Mouse (Mus musculus): ENCODE measurements at regions not wholly inside any gene's neighbourhood (a gene's known extent, or its start where the extent isn't known, plus 50 kb on each side); places are given as distances from the start of the nearest gene placed in this dataset.

GRCm38 (mm10) chr14:72848271-72848955 lies 138.6 kb upstream of the Fndc3a start:
- Histone ChIP-seq H3K36me3 (no peaks in the 10 kb centered on the region), H3K9ac (no peak overlapping the region), H3K27me3 (no peaks in the 10 kb centered on the region), H3K27ac (no peak overlapping the region), H3K9me3 (no peaks in the 10 kb centered on the region), H3K4me1 (no peaks in the 10 kb centered on the region; the same call in 1 of the 2 replicates), H3K4me3 (no peak overlapping the region), H3K4me2 (no peak overlapping the region)
- WGBS, result 86% methylated on average over 4 of the region's 4 CpGs
- no peak for ATAC-seq (ENCODE audit: insufficient number of reproducible peaks, insufficient read depth, low FRiP score, low TSS enrichment, low read depth)

DNA sequence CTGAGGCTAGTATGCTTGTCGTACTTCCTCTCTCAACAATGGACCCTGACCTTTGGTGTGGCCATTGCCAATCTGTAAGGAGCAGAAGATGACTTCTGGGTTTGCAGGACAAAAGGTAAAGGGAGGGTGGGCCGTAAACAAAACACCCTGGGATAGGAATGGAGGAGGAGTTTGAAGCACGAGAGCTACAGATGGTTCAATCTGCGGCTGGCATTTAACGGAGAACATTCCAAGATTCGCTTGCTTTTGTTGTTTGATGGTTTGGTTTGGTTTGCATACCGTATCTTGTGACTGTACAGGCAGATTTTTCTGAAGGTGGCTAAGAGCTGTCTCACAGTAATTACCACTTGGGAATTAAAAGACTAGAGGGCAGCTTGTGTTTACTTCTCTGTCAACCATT lies 137.7 kb upstream of the Fndc3a start:
- H3K4me2 ChIP-seq, result no peak overlapping the region
- ATAC-seq (ENCODE audit: insufficient number of reproducible peaks, insufficient read depth, low FRiP score, low TSS enrichment, low read depth), result no peak
- H3K9ac ChIP-seq, result no peak overlapping the region
- WGBS, result 68% methylated on average over 7 of the region's 7 CpGs
- H3K4me3 ChIP-seq, result no peak overlapping the region
- no peak overlapping the region for H3K27ac ChIP-seq
- H3K27me3 ChIP-seq, result no peaks in the 10 kb centered on the region
- no peaks in the 10 kb centered on the region; the same call in 1 of the 2 replicates for H3K4me1 ChIP-seq
- H3K36me3 ChIP-seq, result no peaks in the 10 kb centered on the region
- H3K9me3 ChIP-seq, result no peaks in the 10 kb centered on the region

- no peak overlapping the region for H3K4me2 ChIP-seq
- H3K27ac ChIP-seq, result no peak overlapping the region
- H3K4me3 ChIP-seq, result no peak overlapping the region
- H3K27me3 ChIP-seq, result no peaks in the 10 kb centered on the region
- no peaks in the 10 kb centered on the region for H3K9me3 ChIP-seq
- no peak for ATAC-seq (ENCODE audit: insufficient number of reproducible peaks, insufficient read depth, low FRiP score, low TSS enrichment, low read depth)
- no peaks in the 10 kb centered on the region; the same call in 1 of the 2 replicates for H3K4me1 ChIP-seq
- H3K36me3 ChIP-seq, result no peaks in the 10 kb centered on the region
- no peak overlapping the region for H3K9ac ChIP-seq
- 80% methylated on average over 5 of the region's 5 CpGs for WGBS
These were observed 136.0 kb upstream of the Fndc3a start for GRCm38 (mm10) chr14:72845621-72846440.

- no peak for ATAC-seq (ENCODE audit: insufficient number of reproducible peaks, insufficient read depth, low FRiP score, low TSS enrichment, low read depth)
- Histone ChIP-seq H3K4me2 (no peak overlapping the region), H3K36me3 (no peaks in the 10 kb centered on the region), H3K27ac (no peak overlapping the region), H3K9ac (no peak overlapping the region), H3K27me3 (no peaks in the 10 kb centered on the region), H3K9me3 (no peaks in the 10 kb centered on the region), H3K4me3 (no peak overlapping the region), H3K4me1 (no peaks in the 10 kb centered on the region; the same call in 1 of the 2 replicates)
- WGBS, result 54% methylated on average over 5 of the region's 5 CpGs
These were observed 135.1 kb upstream of the Fndc3a start for GRCm38 (mm10) chr14:72844753-72845369.

DNA sequence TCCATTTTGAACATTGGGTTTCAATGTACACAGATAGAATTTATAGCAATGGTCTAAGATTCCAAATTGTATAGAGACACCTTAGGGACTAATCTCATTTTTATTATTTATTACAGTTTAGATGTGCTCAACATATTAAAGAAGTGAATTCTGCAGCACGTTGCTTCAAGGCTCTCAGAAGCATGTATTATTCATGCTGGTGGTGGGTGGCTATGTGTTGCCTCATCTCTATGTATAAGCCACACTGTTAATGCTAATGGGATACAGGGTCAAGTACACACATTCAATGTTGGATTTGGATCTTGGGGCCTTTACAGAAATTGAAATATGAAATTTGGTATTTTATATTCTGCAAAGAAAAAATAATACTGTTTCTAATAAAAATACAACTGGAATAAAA lies 131.9 kb upstream of the Fndc3a start:
- H3K9me3 ChIP-seq, result no peaks in the 10 kb centered on the region
- WGBS, result 70% methylated on average over 1 of the region's 1 CpGs

DNA sequence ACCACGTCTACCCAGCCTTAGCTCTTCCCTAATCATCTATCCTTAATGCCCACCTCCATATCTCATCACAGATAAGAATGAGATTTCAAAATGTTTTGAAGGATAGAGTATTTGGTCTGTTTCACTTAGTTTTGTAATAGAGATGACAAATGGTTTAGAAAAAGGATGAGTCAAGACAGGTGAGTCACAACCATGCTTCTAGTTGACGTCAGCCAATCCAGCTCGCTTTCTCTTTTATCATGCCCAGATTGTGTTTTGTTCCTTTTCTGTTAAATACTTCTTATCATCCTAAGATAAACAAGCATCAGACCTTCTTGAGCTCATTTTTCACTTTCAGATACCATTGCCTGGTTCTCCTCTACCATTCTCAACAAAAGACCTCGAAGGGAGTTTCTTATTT lies 125.4 kb upstream of the Fndc3a start:
- no peak overlapping the region for H3K9ac ChIP-seq

More for the DNA sequence above, 131.9 kb upstream of the Fndc3a start:
- Histone ChIP-seq H3K9ac (no peak overlapping the region), H3K27ac (no peak overlapping the region), H3K4me1 (no peaks in the 10 kb centered on the region; the same call in 1 of the 2 replicates), H3K27me3 (no peaks in the 10 kb centered on the region), H3K4me2 (no peak overlapping the region), H3K36me3 (no peaks in the 10 kb centered on the region), H3K4me3 (no peak overlapping the region)
- ATAC-seq (ENCODE audit: insufficient number of reproducible peaks, insufficient read depth, low FRiP score, low TSS enrichment, low read depth), result no peak

GRCm38 (mm10) chr14:72829261-72829660 lies 119.5 kb upstream of the Fndc3a start:
- Histone ChIP-seq H3K4me2 (no peak overlapping the region), H3K27ac (no peak overlapping the region), H3K4me1 (peaks cover 6% of the 10 kb centered on the region), H3K9ac (no peak overlapping the region), H3K9me3 (no peaks in the 10 kb centered on the region), H3K36me3 (no peaks in the 10 kb centered on the region), H3K4me3 (no peak overlapping the region), H3K27me3 (no peaks in the 10 kb centered on the region)
- ATAC-seq (ENCODE audit: insufficient number of reproducible peaks, insufficient read depth, low FRiP score, low TSS enrichment, low read depth), result no peak
- 20% methylated on average over 5 of the region's 5 CpGs for WGBS

More for the DNA sequence above, 125.4 kb upstream of the Fndc3a start:
- no peak for ATAC-seq (ENCODE audit: insufficient number of reproducible peaks, insufficient read depth, low FRiP score, low TSS enrichment, low read depth)
- H3K27me3 ChIP-seq, result no peaks in the 10 kb centered on the region
- no peaks in the 10 kb centered on the region for H3K9me3 ChIP-seq
- H3K4me3 ChIP-seq, result no peak overlapping the region
- H3K27ac ChIP-seq, result no peak overlapping the region
- no peak overlapping the region for H3K4me2 ChIP-seq
- 88% methylated on average over 4 of the region's 4 CpGs for WGBS
- no peaks in the 10 kb centered on the region for H3K4me1 ChIP-seq
- H3K36me3 ChIP-seq, result no peaks in the 10 kb centered on the region

DNA sequence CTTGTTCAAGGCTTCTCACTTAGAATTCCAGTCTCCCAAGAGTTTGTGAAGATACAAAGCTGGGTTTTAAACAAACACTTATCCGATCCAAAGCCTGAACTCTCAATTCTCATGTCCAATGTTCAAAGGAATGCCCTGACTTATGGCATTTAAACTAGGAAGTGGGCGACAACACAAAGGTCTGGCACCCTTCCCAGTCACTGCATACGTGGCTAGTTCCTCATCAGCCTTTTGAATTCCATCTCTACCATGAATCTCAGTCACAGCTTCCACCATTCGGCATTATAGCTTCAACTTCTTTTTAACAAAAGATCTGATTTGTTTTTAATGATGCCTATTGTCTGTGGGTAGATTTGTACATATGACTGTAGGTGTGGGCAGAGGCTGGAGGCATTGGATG lies 115.7 kb upstream of the Fndc3a start:
- no peak overlapping the region for H3K9ac ChIP-seq
- no peak overlapping the region for H3K4me2 ChIP-seq
- peaks cover 6% of the 10 kb centered on the region for H3K4me1 ChIP-seq
- no peak for ATAC-seq (ENCODE audit: insufficient number of reproducible peaks, insufficient read depth, low FRiP score, low TSS enrichment, low read depth)
- no peaks in the 10 kb centered on the region for H3K27me3 ChIP-seq
- H3K36me3 ChIP-seq, result no peaks in the 10 kb centered on the region
- no peak overlapping the region for H3K4me3 ChIP-seq
- H3K9me3 ChIP-seq, result no peaks in the 10 kb centered on the region
- no peak overlapping the region for H3K27ac ChIP-seq
- WGBS, result 81% methylated on average over 4 of the region's 4 CpGs

DNA sequence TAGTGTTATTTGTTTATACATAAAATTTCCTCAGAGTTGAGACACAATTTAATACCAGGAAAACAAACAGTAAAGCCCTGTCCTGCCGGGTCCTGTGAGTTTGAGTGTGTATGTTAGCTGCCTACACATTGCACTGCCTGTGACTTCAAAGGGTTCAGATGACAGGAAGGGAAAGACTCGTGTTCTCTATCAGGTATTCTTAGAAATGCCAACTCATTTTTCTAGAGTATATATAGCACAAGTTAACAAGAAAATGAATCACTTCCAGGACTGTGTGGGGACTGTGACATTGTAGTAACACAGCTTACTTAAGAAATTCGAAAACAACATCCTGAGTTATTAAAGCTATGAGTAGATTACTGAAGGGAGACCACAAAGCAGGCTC lies 112.4 kb upstream of the Fndc3a start:
- Histone ChIP-seq H3K4me3 (no peak overlapping the region), H3K9me3 (no peaks in the 10 kb centered on the region), H3K27ac (no peak overlapping the region), H3K9ac (no peak overlapping the region), H3K27me3 (no peaks in the 10 kb centered on the region), H3K4me1 (no peaks in the 10 kb centered on the region), H3K36me3 (no peaks in the 10 kb centered on the region), H3K4me2 (no peak overlapping the region)
- ATAC-seq (ENCODE audit: insufficient number of reproducible peaks, insufficient read depth, low FRiP score, low TSS enrichment, low read depth), result no peak
- 23% methylated on average over 3 of the region's 3 CpGs for WGBS

- 73% methylated on average over 13 of the region's 13 CpGs for WGBS
- Histone ChIP-seq H3K9me3 (no peaks in the 10 kb centered on the region), H3K4me1 (no peaks in the 10 kb centered on the region), H3K4me3 (no peak overlapping the region), H3K27ac (no peak overlapping the region), H3K36me3 (no peaks in the 10 kb centered on the region), H3K9ac (no peak overlapping the region), H3K27me3 (no peaks in the 10 kb centered on the region), H3K4me2 (no peak overlapping the region)
- ATAC-seq (ENCODE audit: insufficient number of reproducible peaks, insufficient read depth, low FRiP score, low TSS enrichment, low read depth), result no peak
These were observed 111.9 kb upstream of the Fndc3a start for GRCm38 (mm10) chr14:72821517-72822230.

- no peaks in the 10 kb centered on the region for H3K4me1 ChIP-seq
- no peak overlapping the region for H3K4me2 ChIP-seq
- H3K9ac ChIP-seq, result no peak overlapping the region
- no peak overlapping the region for H3K4me3 ChIP-seq
- WGBS, result 91% methylated on average over 4 of the region's 4 CpGs
- H3K9me3 ChIP-seq, result no peaks in the 10 kb centered on the region
- H3K27ac ChIP-seq, result no peak overlapping the region
- H3K36me3 ChIP-seq, result no peaks in the 10 kb centered on the region
- no peak for ATAC-seq (ENCODE audit: insufficient number of reproducible peaks, insufficient read depth, low FRiP score, low TSS enrichment, low read depth)
- H3K27me3 ChIP-seq, result no peaks in the 10 kb centered on the region
These were observed 109.2 kb upstream of the Fndc3a start for GRCm38 (mm10) chr14:72819037-72819436.

All from embryonic facial prominence, embryonic 13.5 days (tissue).